Mouse (Mus musculus): Measurements from ENCODE around the gene Chd3.

DNA sequence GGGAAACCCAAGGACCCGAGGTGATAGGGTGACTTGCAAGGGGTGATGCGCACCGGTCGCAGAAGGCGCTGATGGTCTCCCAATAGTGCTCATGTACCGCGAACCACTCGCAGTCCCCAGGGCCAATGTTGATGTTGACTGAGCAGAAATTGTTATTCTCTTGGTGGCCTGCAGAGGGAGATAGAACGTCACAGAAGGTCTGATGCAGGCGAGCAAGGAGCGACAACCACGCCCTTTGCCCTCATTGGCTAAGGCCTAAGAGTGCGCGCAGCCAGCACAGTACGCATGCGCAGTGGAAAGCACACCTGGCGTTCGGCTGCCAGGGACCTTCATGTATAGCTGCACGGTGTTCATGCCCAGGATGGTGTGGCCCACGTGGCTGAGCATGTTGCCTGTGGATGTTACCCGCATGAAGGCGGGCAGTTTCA is 32.0 kb upstream of the Chd3 start:
- TF ChIP-seq CTCF (IDR thresholded peaks at IDR 0.05; ENCODE audit: low read depth, low read length), result peak; percentile 55; the same call in 1 of the 2 replicates
- TF ChIP-seq POLR2A (IDR thresholded peaks at IDR 0.05; ENCODE audit: borderline replicate concordance, low read depth, low read length), result no peak
